Mouse (Mus musculus): ENCODE results near the gene Tmem270. TPM values are rescaled to one million over a fixed set of nuclear protein-coding genes. Genes with fewer than 3 reads are reported as not detected.
"Not testable (repeated sequence)": the region's sequence is repeated elsewhere in the genome, so short reads cannot be mapped to it uniquely, and the experiment has no call there.

Tmem270 gene
- polyA plus RNA-seq, 1 experiment from 2014 or later, result not detected

- not testable (repeated sequence) for H3K36me3 ChIP-seq; H3K4me2 ChIP-seq; H3K4me3 ChIP-seq; ATAC-seq (ENCODE audit: low FRiP score, low read depth); H3K9ac ChIP-seq; H3K4me1 ChIP-seq (replicated peaks); H3K9me3 ChIP-seq; H3K27ac ChIP-seq (replicated peaks); H3K27me3 ChIP-seq
- WGBS, result 93% methylated on average over 3 of the region's 7 CpGs
Observed at GRCm38 (mm10) chr5:134939554-134939953, 33.0 kb upstream of the Tmem270 start.

GRCm38 (mm10) chr5:134939069-134939468 is 32.5 kb upstream of the Tmem270 start:
- no peak overlapping the region for H3K4me2 ChIP-seq
- no peaks in the 10 kb centered on the region for H3K36me3 ChIP-seq
- H3K9ac ChIP-seq, result no peak overlapping the region
- WGBS, result 82% methylated on average over 3 of the region's 3 CpGs
- no peak for ATAC-seq (ENCODE audit: low FRiP score, low read depth)
- no peaks in the 10 kb centered on the region for H3K4me1 ChIP-seq (replicated peaks)
- no peaks in the 10 kb centered on the region for H3K27me3 ChIP-seq
- no peak overlapping the region for H3K27ac ChIP-seq (replicated peaks)
- H3K9me3 ChIP-seq, result no peaks in the 10 kb centered on the region
- no peak overlapping the region for H3K4me3 ChIP-seq

- no peaks in the 10 kb centered on the region for H3K9me3 ChIP-seq
- H3K36me3 ChIP-seq, result no peaks in the 10 kb centered on the region
- H3K27ac ChIP-seq (replicated peaks), result no peak overlapping the region
- H3K4me2 ChIP-seq, result no peak overlapping the region
- H3K9ac ChIP-seq, result no peak overlapping the region
- no peak for ATAC-seq (ENCODE audit: low FRiP score, low read depth)
- H3K4me3 ChIP-seq, result no peak overlapping the region
- WGBS, result 85% methylated on average over 6 of the region's 6 CpGs
- H3K4me1 ChIP-seq (replicated peaks), result peaks cover 6% of the 10 kb centered on the region
- H3K27me3 ChIP-seq, result no peaks in the 10 kb centered on the region
Observed at GRCm38 (mm10) chr5:134936626-134937185, 30.2 kb upstream of the Tmem270 start.

- Histone ChIP-seq H3K4me3 (no peak overlapping the region), H3K27ac (replicated peaks) (no peak overlapping the region), H3K27me3 (no peaks in the 10 kb centered on the region), H3K36me3 (no peaks in the 10 kb centered on the region), H3K4me1 (replicated peaks) (peaks cover 6% of the 10 kb centered on the region), H3K9ac (no peak overlapping the region), H3K9me3 (no peaks in the 10 kb centered on the region), H3K4me2 (no peak overlapping the region)
- WGBS, result 87% methylated on average over 6 of the region's 6 CpGs
- no peak for ATAC-seq (ENCODE audit: low FRiP score, low read depth)
Observed at GRCm38 (mm10) chr5:134936051-134936450, 29.5 kb upstream of the Tmem270 start.

- Histone ChIP-seq H3K36me3 (no peaks in the 10 kb centered on the region), H3K27me3 (no peaks in the 10 kb centered on the region), H3K27ac (replicated peaks) (no peak overlapping the region), H3K4me1 (replicated peaks) (peaks cover 6% of the 10 kb centered on the region), H3K4me3 (no peak overlapping the region), H3K9me3 (no peaks in the 10 kb centered on the region), H3K4me2 (no peak overlapping the region), H3K9ac (no peak overlapping the region)
- WGBS, result 91% methylated on average over 3 of the region's 3 CpGs
- no peak for ATAC-seq (ENCODE audit: low FRiP score, low read depth)
Observed at GRCm38 (mm10) chr5:134934666-134935065, 28.1 kb upstream of the Tmem270 start.

GRCm38 (mm10) chr5:134933686-134934085 is 27.2 kb upstream of the Tmem270 start:
- 94% methylated on average over 5 of the region's 5 CpGs for WGBS
- H3K9me3 ChIP-seq; H3K4me3 ChIP-seq; ATAC-seq (ENCODE audit: low FRiP score, low read depth); H3K4me1 ChIP-seq (replicated peaks); H3K9ac ChIP-seq; H3K27ac ChIP-seq (replicated peaks); H3K4me2 ChIP-seq; H3K27me3 ChIP-seq; H3K36me3 ChIP-seq: not testable (repeated sequence)

GRCm38 (mm10) chr5:134933281-134933680 is 26.7 kb upstream of the Tmem270 start:
- H3K27me3 ChIP-seq, result no peaks in the 10 kb centered on the region
- peak overlapping the region; percentile 99; the same call in 1 of the 2 replicates for H3K4me2 ChIP-seq
- WGBS, result 92% methylated on average over 8 of the region's 8 CpGs
- no peak for ATAC-seq (ENCODE audit: low FRiP score, low read depth)
- H3K4me1 ChIP-seq (replicated peaks), result peaks cover 6% of the 10 kb centered on the region
- no peak overlapping the region for H3K9ac ChIP-seq
- H3K36me3 ChIP-seq, result no peaks in the 10 kb centered on the region
- no peak overlapping the region for H3K27ac ChIP-seq (replicated peaks)
- no peak overlapping the region for H3K4me3 ChIP-seq
- no peaks in the 10 kb centered on the region for H3K9me3 ChIP-seq

GRCm38 (mm10) chr5:134932903-134933276 is 26.4 kb upstream of the Tmem270 start:
- 46% methylated on average over 9 of the region's 9 CpGs for WGBS
- Histone ChIP-seq H3K4me1 (replicated peaks) (peaks cover 6% of the 10 kb centered on the region), H3K9me3 (no peaks in the 10 kb centered on the region), H3K4me3 (peak overlapping the region; percentile 83), H3K27me3 (no peaks in the 10 kb centered on the region), H3K9ac (peak overlapping the region; percentile 66; the same call in 1 of the 2 replicates), H3K4me2 (peak overlapping the region; percentile 99), H3K27ac (replicated peaks) (no peak overlapping the region), H3K36me3 (no peaks in the 10 kb centered on the region)
- ATAC-seq (ENCODE audit: low FRiP score, low read depth), result no peak

- Histone ChIP-seq H3K4me2 (peak within 1 kb of the TSS; percentile 99), H3K4me1 (replicated peaks) (peaks cover 6% of the 10 kb centered on the region), H3K9ac (peak within 1 kb of the TSS; percentile 66), H3K9me3 (no peaks in the 10 kb centered on the region), H3K36me3 (no peaks in the 10 kb centered on the region), H3K27ac (replicated peaks) (peak within 1 kb of the TSS; percentile 58), H3K27me3 (no peaks in the 10 kb centered on the region), H3K4me3 (peak within 1 kb of the TSS; percentile 83)
- WGBS, result under 1% methylated on average over 41 of the region's 41 CpGs
- ATAC-seq (ENCODE audit: low FRiP score, low read depth), result peak; percentile 98
Observed at GRCm38 (mm10) chr5:134932179-134932902, 25.8 kb upstream of the Tmem270 start, which contains the start of gene Mettl27. Gene Mettl27, plus strand, starts transcription at chr5:134932368.

GRCm38 (mm10) chr5:134929988-134930387 is 23.5 kb upstream of the Tmem270 start:
- Histone ChIP-seq H3K9me3 (no peaks in the 10 kb centered on the region), H3K27ac (replicated peaks) (no peak overlapping the region), H3K4me1 (replicated peaks) (peaks cover 6% of the 10 kb centered on the region), H3K4me2 (no peak overlapping the region), H3K27me3 (no peaks in the 10 kb centered on the region), H3K36me3 (no peaks in the 10 kb centered on the region), H3K4me3 (no peak overlapping the region), H3K9ac (no peak overlapping the region)
- ATAC-seq (ENCODE audit: low FRiP score, low read depth), result no peak
- WGBS, result 86% methylated on average over 2 of the region's 2 CpGs

GRCm38 (mm10) chr5:134926726-134927125 is 20.2 kb upstream of the Tmem270 start:
- H3K36me3 ChIP-seq, result no peaks in the 10 kb centered on the region
- no peak overlapping the region for H3K4me3 ChIP-seq
- no peaks in the 10 kb centered on the region for H3K27me3 ChIP-seq
- 76% methylated on average over 4 of the region's 4 CpGs for WGBS
- ATAC-seq (ENCODE audit: low FRiP score, low read depth), result no peak
- H3K9me3 ChIP-seq, result no peaks in the 10 kb centered on the region
- H3K9ac ChIP-seq, result no peak overlapping the region
- no peaks in the 10 kb centered on the region for H3K4me1 ChIP-seq (replicated peaks)
- no peak overlapping the region for H3K27ac ChIP-seq (replicated peaks)
- no peak overlapping the region for H3K4me2 ChIP-seq

- no peak overlapping the region for H3K4me3 ChIP-seq
- no peak for ATAC-seq (ENCODE audit: low FRiP score, low read depth)
- no peaks in the 10 kb centered on the region for H3K27me3 ChIP-seq
- H3K9me3 ChIP-seq, result no peaks in the 10 kb centered on the region
- no peak overlapping the region for H3K27ac ChIP-seq (replicated peaks)
- no peak overlapping the region for H3K4me2 ChIP-seq
- H3K4me1 ChIP-seq (replicated peaks), result no peaks in the 10 kb centered on the region
- no peak overlapping the region for H3K9ac ChIP-seq
- no peaks in the 10 kb centered on the region for H3K36me3 ChIP-seq
- 55% methylated on average over 6 of the region's 6 CpGs for WGBS
Observed at GRCm38 (mm10) chr5:134923141-134923540, 16.6 kb upstream of the Tmem270 start.

All from hindbrain, embryonic 15.5 days (tissue).